15 mouse cellular contexts compared by ENCODE assay signal in genomic region chr10:81055169-81055568, GRCm38 (mm10). TPM values are rescaled to one million over a fixed set of nuclear protein-coding genes. Genes with fewer than 3 reads are reported as not detected.
"Had no signal": no experiment of that assay in that cellular context is flagged by ENCODE, and none has a peak within 500 bp of the region (broad histone marks: within the 10 kb centered on the region; RNA-seq: fewer than 3 reads in every experiment).

No protein-coding gene starts in this region.

- DNase-seq: kidney, adult 8-10 months; kidney, postnatal 36 days; lung, adult 2 months; lung, postnatal 36 days; right cerebral cortex, adult 18-20 months; right cerebral cortex, postnatal 25 days; thymus, postnatal 36 days had no signal

- H3K9ac ChIP-seq: liver, embryonic 15.5 days; midbrain, embryonic 15.5 days had no signal

- H3K4me3 ChIP-seq: limb, embryonic 13.5 days; liver, embryonic 15.5 days; midbrain, embryonic 15.5 days; neural tube, embryonic 13.5 days had no signal

- H3K9me3 ChIP-seq: limb, embryonic 13.5 days; liver, embryonic 15.5 days; midbrain, embryonic 15.5 days; neural tube, embryonic 13.5 days had no signal

- H3K27ac ChIP-seq: limb, embryonic 13.5 days; liver, embryonic 15.5 days; midbrain, embryonic 15.5 days; neural tube, embryonic 13.5 days had no signal

- H3K4me2 ChIP-seq: limb, embryonic 13.5 days; liver, embryonic 11.5 days; liver, embryonic 15.5 days; midbrain, embryonic 15.5 days; neural tube, embryonic 13.5 days had no signal

- H3K27me3 ChIP-seq: limb, embryonic 13.5 days; liver, embryonic 15.5 days; midbrain, embryonic 15.5 days; neural tube, embryonic 13.5 days had no signal

- ATAC-seq: lung, postnatal 0 days; midbrain, embryonic 15.5 days had no signal

RNA-seq across cellular contexts. Expression of gene Diras1, which starts 29.7 kb away (rescaled TPM):
- total RNA-seq: megakaryocyte progenitor cell, adult 5-6 weeks had no signal
- polyA plus RNA-seq: liver, embryonic 11.5 days; lung, adult 2 months; lung, postnatal 0 days had no signal

RNA-seq across cellular contexts. Expression of gene Gng7, which starts 40.4 kb away (rescaled TPM):
- total RNA-seq: monocyte, adult 5-6 weeks had no signal
